Mouse (Mus musculus) kidney, postnatal 25 days (tissue): ENCODE results near the gene Crybb3.

ENCODE experiments used
- DNase-seq, 2 experiments: peaks; one replicate each; pipeline ENCODE4 v3.0.0; 2021; ENCODE audit warnings: mixed read lengths in 2 of 2

The Crybb3 gene

GRCm38 (mm10) chr5:113081439-113081838 lies at the start of gene Crybb3:
TSS of gene Crybb3 (minus strand) at chr5:113081584.
- peak; percentile 75 to 81 for DNase-seq

- DNase-seq: no peak
These were observed 47.0 kb upstream of the Crybb3 start for GRCm38 (mm10) chr5:113128426-113128825.

GRCm38 (mm10) chr5:113126476-113126875 lies 45.1 kb upstream of the Crybb3 start:
- no peak for DNase-seq

GRCm38 (mm10) chr5:113123693-113124092 lies 42.3 kb upstream of the Crybb3 start:
- no peak for DNase-seq

- DNase-seq: no peak
These were observed 41.1 kb upstream of the Crybb3 start for GRCm38 (mm10) chr5:113122326-113123054.

GRCm38 (mm10) chr5:113121591-113121875 lies 40.1 kb upstream of the Crybb3 start:
- DNase-seq: no peak

GRCm38 (mm10) chr5:113120741-113121590 lies 39.6 kb upstream of the Crybb3 start:
- no peak for DNase-seq

- no peak for DNase-seq
These were observed 38.6 kb upstream of the Crybb3 start for GRCm38 (mm10) chr5:113119861-113120465.

- DNase-seq: no peak
These were observed 37.9 kb upstream of the Crybb3 start for GRCm38 (mm10) chr5:113119291-113119690.

- peak in 1 of 2 experiments; percentile 30 for DNase-seq
These were observed 37.3 kb upstream of the Crybb3 start for GRCm38 (mm10) chr5:113118695-113119094.

- DNase-seq: no peak
These were observed 36.0 kb upstream of the Crybb3 start for GRCm38 (mm10) chr5:113117361-113117760.

- no peak for DNase-seq
These were observed 34.5 kb upstream of the Crybb3 start for GRCm38 (mm10) chr5:113115896-113116295.

- DNase-seq: no peak
These were observed 33.2 kb upstream of the Crybb3 start for GRCm38 (mm10) chr5:113114264-113115225.

GRCm38 (mm10) chr5:113113120-113113519 lies 31.7 kb upstream of the Crybb3 start:
- DNase-seq: no peak

- no peak for DNase-seq
These were observed 30.0 kb upstream of the Crybb3 start for GRCm38 (mm10) chr5:113111336-113111735.

- no peak for DNase-seq
These were observed 29.5 kb upstream of the Crybb3 start for GRCm38 (mm10) chr5:113110929-113111328.

GRCm38 (mm10) chr5:113109651-113110050 lies 28.3 kb upstream of the Crybb3 start:
- peak in 1 of 2 experiments; percentile 51 for DNase-seq

- DNase-seq: no peak
These were observed 26.9 kb upstream of the Crybb3 start for GRCm38 (mm10) chr5:113108165-113108764.

- peak in 1 of 2 experiments; percentile 56 for DNase-seq
These were observed 26.3 kb upstream of the Crybb3 start for GRCm38 (mm10) chr5:113107709-113108108.

GRCm38 (mm10) chr5:113106594-113106993 lies 25.2 kb upstream of the Crybb3 start:
- no peak for DNase-seq

- DNase-seq: no peak
These were observed 24.1 kb upstream of the Crybb3 start for GRCm38 (mm10) chr5:113105481-113105880.

- DNase-seq: no peak
These were observed 23.7 kb upstream of the Crybb3 start for GRCm38 (mm10) chr5:113105035-113105434.
